Mouse (Mus musculus) intestine, embryonic 14.5 days (tissue): ENCODE measurements at regions not wholly inside any gene's neighbourhood (a gene's known extent, or its start where the extent isn't known, plus 50 kb on each side); places are given as distances from the start of the nearest gene placed in this dataset.

Source experiments
- ATAC-seq: fragments of 200-750 bp; cut with Nextera tagmentation; replicated peaks from 2 replicates; pipeline ENCODE4 v1.8.0; 2017; ENCODE audit warnings: low read depth, moderate number of reproducible peaks, moderate TSS enrichment, moderate library complexity; ENCODE audit not compliant: low FRiP score, low TSS enrichment
- DNase-seq: peaks from one replicate; pipeline ENCODE4 v3.0.0-alpha.2; 2018; ENCODE audit warnings: low spot score
- H3K27ac ChIP-seq: fragments of 300-500 bp; sonication (generic); 2 replicates; pipeline ENCODE4 v1.5.1; 2014; ENCODE audit warnings: low read depth, mild to moderate bottlenecking, control low read depth
- H3K27me3 ChIP-seq: fragments of 300-500 bp; sonication (generic); replicated peaks from 2 replicates; pipeline ENCODE4 v1.6.1; 2014; ENCODE audit warnings: low read length, control low read depth; ENCODE audit not compliant: control insufficient read depth, insufficient read depth
- H3K36me3 ChIP-seq: fragments of 300-500 bp; sonication (generic); 2 replicates; pipeline ENCODE4 v1.6.1; 2014; ENCODE audit warnings: low read length, control low read depth; ENCODE audit not compliant: control insufficient read depth, insufficient read depth
- H3K4me1 ChIP-seq: fragments of 300-500 bp; sonication (generic); replicated peaks from 2 replicates; pipeline ENCODE4 v1.6.1; 2014; ENCODE audit warnings: low read length, control low read depth, mixed read lengths; ENCODE audit not compliant: control insufficient read depth, insufficient read depth
- H3K4me2 ChIP-seq: fragments of 300-500 bp; sonication (generic); 2 replicates; pipeline ENCODE4 v1.6.1; 2014; ENCODE audit warnings: low read length
- H3K4me3 ChIP-seq: fragments of 300-500 bp; sonication (generic); 2 replicates; pipeline ENCODE4 v1.5.1; 2014; ENCODE audit warnings: low read depth, low read length, control low read depth, mixed read lengths
- H3K9ac ChIP-seq: fragments of 300-500 bp; sonication (generic); 2 replicates; pipeline ENCODE4 v1.6.1; 2014; ENCODE audit warnings: mild to moderate bottlenecking, low read length
- H3K9me3 ChIP-seq: fragments of 300-500 bp; sonication (generic); 2 replicates; pipeline ENCODE4 v1.6.1; 2016; ENCODE audit warnings: low read length, control low read depth; ENCODE audit not compliant: control insufficient read depth
- WGBS: fragments of 180-500 bp; shearing (Covaris S2); extraction: QIAGEN DNeasy Blood & Tissue Kit; methylation state at CpG from one replicate; pipeline ENCODE4 v1.1.7; 2014; 5-methylcytosine and 5-hydroxymethylcytosine counted together

DNA sequence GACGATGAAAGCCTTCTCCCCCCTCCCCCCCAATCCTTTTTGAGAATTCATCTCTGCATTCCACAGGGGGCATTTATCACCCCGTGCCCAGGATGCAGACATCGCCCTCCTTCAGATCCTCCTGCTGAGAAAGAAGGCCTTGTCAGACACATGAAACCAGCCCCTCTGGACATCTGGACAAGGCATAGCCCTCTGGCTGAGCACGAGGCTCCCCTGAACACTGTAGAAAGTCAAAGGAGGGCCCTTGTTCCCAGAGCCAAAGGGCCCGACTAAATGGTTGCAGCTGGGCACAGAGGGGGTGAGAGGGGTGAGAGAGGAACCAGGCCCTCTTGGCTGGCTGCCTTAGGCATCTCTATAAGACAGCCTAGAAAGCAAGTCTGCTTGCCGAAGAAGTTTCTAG is 327.8 kb downstream of the H2al1j start:
- Histone ChIP-seq H3K4me2 (no peak overlapping the region), H3K4me1 (no peaks in the 10 kb centered on the region), H3K27me3 (no peaks in the 10 kb centered on the region), H3K9ac (no peak overlapping the region), H3K4me3 (no peak overlapping the region), H3K36me3 (no peaks in the 10 kb centered on the region), H3K27ac (no peak overlapping the region), H3K9me3 (no peaks in the 10 kb centered on the region)
- ATAC-seq (no peak), DNase-seq (no peak)
- 64% methylated on average over 6 of the region's 6 CpGs for WGBS

DNA sequence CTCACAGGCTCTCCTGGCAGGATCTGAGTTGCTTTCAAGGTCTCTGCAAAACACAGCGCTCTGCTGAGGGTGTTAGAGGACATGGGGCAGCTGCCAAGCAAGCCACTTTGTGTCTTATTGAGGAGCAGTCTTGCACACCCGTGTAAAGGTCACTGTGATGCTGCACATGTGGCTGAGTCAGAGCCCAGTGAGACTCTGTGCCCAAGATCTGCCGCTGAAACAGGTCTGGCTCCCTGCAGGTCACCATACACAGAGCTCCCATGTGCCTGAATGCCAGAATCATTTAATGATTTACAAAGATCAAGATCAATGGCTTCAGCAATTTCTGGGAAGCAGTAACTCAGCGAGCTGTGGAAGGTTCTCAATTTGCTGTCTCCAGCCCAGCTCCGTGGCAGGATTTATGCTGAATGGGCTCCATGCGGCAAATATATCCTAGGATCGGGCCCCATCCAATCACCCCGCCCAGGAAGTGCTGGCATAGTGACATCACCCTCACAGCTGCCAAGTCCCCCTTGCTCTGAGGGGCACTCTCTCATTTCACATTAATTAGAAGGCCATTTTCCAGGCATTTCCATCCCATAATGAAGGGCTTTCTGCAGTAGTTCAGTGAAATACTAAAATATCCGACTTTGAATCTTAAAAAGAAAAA is 330.1 kb downstream of the H2al1j start:
- no peak overlapping the region for H3K27ac ChIP-seq

GRCm38 (mm10) chrX:11663187-11663829 is 335.7 kb downstream of the H2al1j start:
- DNase-seq (no peak), ATAC-seq (no peak)
- Histone ChIP-seq H3K36me3 (no peaks in the 10 kb centered on the region), H3K27ac (no peak overlapping the region), H3K4me1 (peaks cover 16% of the 10 kb centered on the region; the same call in 1 of the 2 replicates), H3K4me2 (no peak overlapping the region), H3K27me3 (peaks cover 12% of the 10 kb centered on the region; the same call in 1 of the 2 replicates), H3K9me3 (no peaks in the 10 kb centered on the region), H3K9ac (no peak overlapping the region), H3K4me3 (no peak overlapping the region)
- 53% methylated on average over 6 of the region's 6 CpGs for WGBS

More for the DNA sequence above, 330.1 kb downstream of the H2al1j start:
- Histone ChIP-seq H3K4me3 (no peak overlapping the region), H3K9ac (no peak overlapping the region), H3K36me3 (no peaks in the 10 kb centered on the region), H3K4me1 (no peaks in the 10 kb centered on the region), H3K27me3 (0 out of 2 replicates have a peak, but pooled peaks cover 4% of the 10 kb centered on the region), H3K4me2 (no peak overlapping the region), H3K9me3 (no peaks in the 10 kb centered on the region)
- WGBS, result 55% methylated on average over 9 of the region's 9 CpGs
- ATAC-seq, result no peak
- no peak for DNase-seq

DNA sequence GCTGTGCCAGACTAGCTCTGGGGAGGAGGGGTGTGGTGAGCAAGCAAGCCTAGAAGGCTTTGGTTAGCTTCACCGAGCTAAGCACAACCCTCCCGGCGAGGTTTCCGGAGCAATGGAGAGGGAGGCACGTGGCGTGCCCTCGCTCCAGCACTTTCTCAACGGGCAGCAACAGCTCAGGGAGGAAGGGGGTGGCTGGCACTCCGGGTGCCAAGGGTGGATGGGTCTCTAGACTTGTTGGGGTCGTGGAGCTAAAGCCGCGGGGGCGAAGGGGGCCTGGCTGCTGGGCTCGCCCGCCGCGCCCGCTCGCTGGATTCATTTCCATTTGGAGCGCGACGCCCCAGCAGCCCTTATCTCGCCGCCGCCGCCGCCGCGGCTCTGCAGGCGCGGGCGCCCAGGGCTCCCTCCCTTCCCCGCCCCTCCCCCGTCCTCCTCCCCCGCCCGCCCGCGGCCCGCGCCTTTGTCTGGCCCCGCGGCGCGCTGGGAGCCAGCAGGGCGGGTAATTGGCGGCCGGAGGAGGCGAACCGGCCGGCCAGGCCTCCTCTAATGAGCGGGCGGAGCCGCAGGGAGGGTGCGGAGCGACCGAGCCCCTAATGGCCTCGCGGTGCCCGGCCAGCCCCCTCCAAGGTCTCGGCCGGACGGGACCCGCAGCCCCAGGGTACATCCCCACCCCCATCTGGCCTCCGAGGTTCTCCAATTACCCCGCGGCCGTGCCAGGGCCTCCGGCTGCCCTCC is 336.9 kb downstream of the H2al1j start:
- peak; percentile 86 for ATAC-seq
- 13% methylated on average over 23 of the region's 68 CpGs for WGBS
- no peaks in the 10 kb centered on the region for H3K36me3 ChIP-seq

GRCm38 (mm10) chrX:11665077-11665974 is 337.7 kb downstream of the H2al1j start:
- Histone ChIP-seq H3K9ac (peak overlapping the region; percentile 68), H3K4me2 (peak overlapping the region; percentile 60), H3K27ac (peak overlapping the region; percentile 88), H3K27me3 (peaks cover 12% of the 10 kb centered on the region; the same call in 1 of the 2 replicates), H3K4me3 (peak overlapping the region; percentile 35), H3K36me3 (no peaks in the 10 kb centered on the region), H3K9me3 (no peaks in the 10 kb centered on the region), H3K4me1 (peaks cover 16% of the 10 kb centered on the region; the same call in 1 of the 2 replicates)
- ATAC-seq (no peak), DNase-seq (peak; percentile 64)
- WGBS, result 17% methylated on average over 30 of the region's 30 CpGs

More for the DNA sequence above, 336.9 kb downstream of the H2al1j start:
- peaks cover 12% of the 10 kb centered on the region; the same call in 1 of the 2 replicates for H3K27me3 ChIP-seq
- no peaks in the 10 kb centered on the region for H3K9me3 ChIP-seq
- peak; percentile 80 for DNase-seq
- H3K4me2 ChIP-seq, result peak overlapping the region; percentile 60
- peak overlapping the region; percentile 68 for H3K9ac ChIP-seq
- H3K27ac ChIP-seq, result peak overlapping the region; percentile 88
- peaks cover 16% of the 10 kb centered on the region; the same call in 1 of the 2 replicates for H3K4me1 ChIP-seq
- H3K4me3 ChIP-seq, result peak overlapping the region; percentile 35

GRCm38 (mm10) chrX:11666517-11666916 is 338.9 kb downstream of the H2al1j start:
- WGBS, result 15% methylated on average over 8 of the region's 15 CpGs
- ATAC-seq, result 0 out of 2 replicates have a peak, but pooled peaks have one; percentile 37
- H3K27ac ChIP-seq, result no peak overlapping the region

DNA sequence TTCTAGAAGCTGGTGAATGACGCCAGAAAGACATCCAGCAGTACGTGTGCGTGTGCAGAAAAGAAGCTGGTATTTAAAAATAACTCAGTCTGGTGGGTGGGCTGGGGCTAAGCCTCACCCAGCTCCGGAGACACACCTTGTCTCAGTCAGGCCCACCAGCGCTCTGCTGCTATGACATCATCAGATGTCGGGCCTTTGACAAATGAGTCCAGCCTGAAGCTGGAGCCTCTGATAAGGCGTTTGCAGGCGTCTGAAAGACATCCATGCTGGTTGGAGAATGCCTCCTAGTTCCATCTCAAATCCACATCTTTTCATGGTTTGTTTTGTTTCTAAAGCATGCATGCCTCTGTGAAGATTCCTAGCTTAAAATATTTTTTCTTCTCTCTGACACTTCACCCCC is 344.2 kb downstream of the H2al1j start:
- no peaks in the 10 kb centered on the region for H3K4me1 ChIP-seq
- H3K36me3 ChIP-seq, result no peaks in the 10 kb centered on the region
- H3K27me3 ChIP-seq, result peaks cover 3% of the 10 kb centered on the region; the same call in 1 of the 2 replicates
- no peak overlapping the region for H3K9ac ChIP-seq
- no peak overlapping the region for H3K4me2 ChIP-seq
- DNase-seq, result no peak
- H3K9me3 ChIP-seq, result no peaks in the 10 kb centered on the region
- H3K27ac ChIP-seq, result no peak overlapping the region
- WGBS, result 24% methylated on average over 8 of the region's 8 CpGs
- no peak overlapping the region for H3K4me3 ChIP-seq
- no peak for ATAC-seq

More at GRCm38 (mm10) chrX:11666517-11666916, 338.9 kb downstream of the H2al1j start:
- Histone ChIP-seq H3K27me3 (peaks cover 11% of the 10 kb centered on the region), H3K4me2 (no peak overlapping the region), H3K9me3 (no peaks in the 10 kb centered on the region), H3K4me3 (no peak overlapping the region), H3K9ac (no peak overlapping the region), H3K36me3 (no peaks in the 10 kb centered on the region), H3K4me1 (peaks cover 16% of the 10 kb centered on the region; the same call in 1 of the 2 replicates)
- DNase-seq, result no peak

- no peak overlapping the region for H3K4me2 ChIP-seq
- WGBS, result 59% methylated on average over 2 of the region's 2 CpGs
- ATAC-seq, result no peak
- H3K9me3 ChIP-seq, result no peaks in the 10 kb centered on the region
- no peak overlapping the region for H3K4me3 ChIP-seq
- no peak overlapping the region for H3K9ac ChIP-seq
- no peak for DNase-seq
- H3K4me1 ChIP-seq, result no peaks in the 10 kb centered on the region
- H3K27ac ChIP-seq, result no peak overlapping the region
- no peaks in the 10 kb centered on the region for H3K36me3 ChIP-seq
- H3K27me3 ChIP-seq, result no peaks in the 10 kb centered on the region; the same call in none of the 2 replicates
Measured at GRCm38 (mm10) chrX:11678086-11678485, 350.5 kb downstream of the H2al1j start.
